Mouse (Mus musculus) T-helper 2 cell (primary cell): ENCODE results near the gene Dock7.

Experiments used
- in situ Hi-C: fragments of 300-600 bp; cut with MboI, MseI; formaldehyde crosslinking; loops from one replicate; pipeline ENCODE4 v1.15.1; 2025; ENCODE audit warnings: high pct_unique_total_duplicates

Dock7 gene

DNA sequence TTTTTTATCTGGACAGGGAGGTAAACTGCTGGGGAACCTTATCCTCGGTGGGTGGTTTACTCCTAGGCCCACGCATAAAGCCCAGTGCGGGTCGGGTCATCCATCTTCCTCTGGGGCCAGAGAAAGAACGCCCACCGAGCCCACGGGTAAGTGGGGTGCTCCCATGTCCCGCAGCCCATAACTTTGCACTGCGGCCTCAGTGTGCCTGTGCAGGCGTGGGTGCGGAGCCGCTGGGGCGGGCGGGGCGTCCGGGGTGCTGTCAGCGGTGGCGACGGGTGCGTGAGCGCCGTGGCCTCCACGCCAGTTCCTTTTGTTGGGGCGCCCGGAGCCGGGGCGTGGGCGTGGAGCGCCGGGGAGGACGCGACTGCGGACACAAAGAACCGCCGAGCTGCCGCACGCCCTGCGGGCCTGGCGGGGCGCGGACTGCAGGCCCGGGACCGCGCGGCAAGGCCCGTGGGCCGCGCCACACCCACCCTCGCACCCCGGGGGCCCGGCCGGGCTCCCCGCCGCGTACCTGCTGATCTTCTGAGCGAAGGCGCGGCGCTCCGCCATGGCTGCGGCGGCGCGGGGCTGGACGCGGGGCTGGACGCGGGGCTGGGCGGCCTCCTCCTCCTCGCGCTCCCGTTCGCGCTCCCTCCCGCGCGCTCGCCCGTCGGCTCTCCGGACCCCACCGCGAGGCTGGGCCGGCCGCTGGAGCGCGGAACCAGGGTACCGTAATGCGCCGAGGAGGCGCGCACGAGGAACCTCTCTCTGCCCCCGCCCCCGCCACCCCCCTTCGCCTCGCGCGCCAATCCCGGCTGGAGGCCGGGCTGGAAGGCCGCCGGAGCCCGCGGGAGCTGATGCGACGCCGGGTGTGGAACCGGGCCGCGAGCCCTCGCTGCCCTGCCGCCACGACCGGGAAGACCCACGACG is at the start of gene Dock7:
TSS of gene Dock7 (minus strand) at position 705 of the 912 bp plus-strand sequence.
- in situ Hi-C loops: no loop called here

DNA sequence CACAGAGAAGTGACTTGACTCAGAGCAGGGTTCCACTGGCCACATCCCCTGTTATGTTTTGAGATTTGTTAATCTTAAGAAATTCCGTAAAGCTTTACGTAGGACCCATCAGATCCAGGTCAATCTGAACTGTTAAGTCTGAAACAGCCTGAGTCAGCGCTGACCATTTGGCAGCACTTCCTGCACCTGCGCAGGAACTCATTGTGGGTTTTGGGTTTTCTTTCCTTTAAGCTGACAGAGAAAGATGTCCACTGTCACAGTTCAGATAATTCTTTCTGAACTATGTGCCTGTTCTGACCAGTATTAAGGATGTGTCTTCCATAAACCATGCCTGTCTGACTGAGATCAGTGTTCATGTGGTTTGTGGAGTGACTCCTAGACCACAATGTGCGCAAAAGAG is 48.2 kb upstream of the Dock7 start:
- in situ Hi-C loops: no loop called here

DNA sequence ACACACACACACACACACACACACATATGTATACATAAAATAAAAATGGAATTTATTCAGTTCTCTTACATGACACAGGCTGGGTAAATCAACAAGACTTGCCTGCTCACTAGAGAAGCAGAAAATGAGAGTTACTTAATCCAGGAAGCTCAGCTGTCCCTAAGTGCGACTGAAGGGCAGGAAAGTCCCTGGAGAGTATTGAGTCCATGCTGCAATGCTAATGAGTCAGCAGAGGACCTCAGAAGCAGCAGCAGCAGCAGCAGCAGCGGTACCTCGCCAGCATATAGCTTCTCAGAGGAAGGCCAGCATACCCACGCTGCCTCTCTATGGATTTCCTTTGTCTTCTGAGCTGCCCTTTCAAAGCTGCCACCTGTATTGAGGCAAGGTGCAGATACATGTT is 42.8 kb upstream of the Dock7 start:
- in situ Hi-C loops: no loop called here

DNA sequence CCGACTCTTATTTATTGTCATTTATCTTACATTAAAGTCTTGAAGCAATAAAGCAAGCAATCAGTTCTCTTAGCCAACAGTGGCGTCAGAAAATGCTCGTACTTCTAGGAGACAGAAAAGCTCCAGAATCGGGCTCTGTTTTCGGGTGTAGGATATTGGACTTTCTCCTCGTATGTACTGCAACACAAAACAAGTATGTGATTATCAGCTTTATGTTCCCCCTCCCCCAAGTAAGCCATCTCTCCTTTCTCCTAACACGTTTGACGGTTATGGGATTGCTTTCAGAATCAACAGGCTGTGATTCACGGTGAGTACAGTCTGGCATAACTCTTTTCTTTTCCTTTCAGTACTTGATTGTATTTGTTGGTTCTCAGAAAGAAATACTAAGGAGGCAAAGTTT is 42.3 kb upstream of the Dock7 start:
- in situ Hi-C loops: no loop called here

DNA sequence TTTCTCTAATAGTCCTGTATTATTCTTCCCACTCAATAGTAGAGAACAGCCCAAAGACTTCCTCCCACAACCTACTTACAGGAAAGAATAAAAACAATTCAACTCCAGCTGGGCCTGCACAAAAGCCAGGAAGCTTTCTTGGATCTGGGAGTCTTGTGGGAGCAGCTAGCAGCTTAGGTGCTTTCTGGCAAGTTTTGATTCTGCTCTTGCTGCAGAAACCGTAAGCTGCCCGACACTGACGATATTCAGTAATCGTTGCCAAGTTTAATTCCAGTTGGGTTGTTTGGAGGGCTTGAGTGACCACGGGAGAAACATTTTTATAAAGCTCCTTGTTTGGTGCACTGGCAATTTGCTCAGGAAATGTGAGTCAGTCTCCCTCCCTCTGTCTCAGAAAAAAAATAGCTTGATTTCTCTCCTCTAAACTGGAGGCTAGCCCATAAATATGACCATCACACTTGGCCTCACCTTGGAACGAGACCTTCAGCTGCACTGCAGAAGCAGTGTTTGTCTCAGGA is 40.8 kb upstream of the Dock7 start:
- in situ Hi-C loops: no loop called here

DNA sequence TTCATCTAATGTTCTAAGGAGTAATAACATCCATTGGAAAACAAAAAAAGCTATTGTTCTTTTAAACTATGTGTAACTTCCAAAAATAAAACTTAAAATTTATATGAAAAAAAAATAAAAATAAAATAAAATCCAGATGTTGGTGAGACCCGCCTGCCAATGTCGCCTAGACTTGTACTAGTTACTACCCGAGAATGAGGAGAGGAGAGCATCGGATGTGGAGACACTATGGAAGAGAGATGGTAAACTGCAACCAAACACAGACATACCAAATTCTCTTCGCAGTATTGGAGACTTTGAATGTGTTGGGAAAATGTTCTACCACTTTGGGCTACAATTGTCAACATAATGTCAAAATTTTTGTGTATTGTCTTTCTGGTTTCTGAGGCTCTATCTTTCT is 40.2 kb upstream of the Dock7 start:
- in situ Hi-C loops: no loop called here

DNA sequence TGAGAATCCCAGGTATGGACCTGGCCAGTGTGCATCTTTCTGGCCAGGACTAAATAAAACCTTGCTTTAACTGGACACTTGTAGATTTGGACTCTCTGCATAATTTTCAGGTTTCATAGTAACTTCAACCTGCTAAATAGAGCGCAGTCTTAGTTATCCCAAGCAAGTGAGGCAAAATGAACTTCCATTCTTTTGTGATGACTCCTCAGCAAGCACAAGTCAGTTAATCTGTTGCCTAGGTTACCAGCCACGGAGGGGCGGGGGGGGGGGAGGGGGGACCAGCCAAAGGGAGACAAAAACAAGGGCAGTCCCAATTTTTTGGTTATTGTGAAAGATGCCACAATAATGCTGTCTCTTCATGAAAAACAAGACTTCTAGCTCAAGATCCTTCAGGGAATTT is 39.7 kb upstream of the Dock7 start:
- in situ Hi-C loops: no loop called here

DNA sequence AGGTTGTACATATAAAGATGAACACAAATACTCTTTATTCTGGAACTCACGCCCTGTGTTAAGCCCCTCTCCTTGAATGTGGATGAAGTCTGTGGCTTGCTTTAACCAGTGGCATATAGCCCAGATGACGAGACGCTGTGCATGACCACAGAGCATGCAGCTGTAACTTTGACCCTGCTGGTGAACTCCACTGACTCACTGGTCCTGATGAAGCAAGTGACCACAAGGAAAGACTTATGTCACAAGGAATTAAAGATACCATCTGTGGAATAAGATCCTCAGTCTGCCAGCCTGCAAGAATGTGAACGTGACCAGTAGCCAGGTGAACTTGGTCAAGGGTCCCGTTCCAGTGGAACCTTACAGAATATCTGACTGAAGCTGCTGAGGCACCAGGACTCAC is 37.8 kb upstream of the Dock7 start:
- in situ Hi-C loops: no loop called here

DNA sequence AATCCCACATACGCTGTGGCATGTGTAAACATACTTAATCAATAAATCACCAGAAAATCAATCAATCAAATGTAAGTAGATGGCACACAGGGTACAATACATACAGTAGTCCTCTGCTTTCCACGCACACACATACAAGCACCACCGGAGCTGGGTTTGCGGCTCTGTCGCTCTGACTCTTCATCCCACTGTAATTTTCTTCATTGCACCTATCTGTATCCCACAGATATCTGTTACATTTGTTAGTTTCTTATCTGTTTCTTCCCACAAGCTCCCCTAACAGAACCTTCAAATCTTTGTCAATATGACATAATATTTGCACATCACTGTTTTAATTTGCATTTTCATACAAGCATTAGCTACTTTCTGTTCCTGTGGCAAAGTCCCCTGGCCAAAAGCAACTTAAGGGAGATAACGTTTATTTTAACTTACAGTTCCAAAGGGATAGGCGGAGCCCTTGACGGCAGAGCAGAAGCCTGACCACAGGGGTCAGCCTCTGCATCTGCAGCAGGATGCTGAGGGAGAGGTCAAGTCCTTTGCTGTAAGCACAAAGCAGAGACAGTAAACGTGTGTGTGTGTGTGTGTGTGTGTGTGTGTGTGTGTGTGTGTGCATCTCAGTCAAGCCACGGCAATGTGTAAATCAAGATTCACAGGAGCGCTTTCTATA is 36.1 kb upstream of the Dock7 start:
- in situ Hi-C loops: no loop called here

DNA sequence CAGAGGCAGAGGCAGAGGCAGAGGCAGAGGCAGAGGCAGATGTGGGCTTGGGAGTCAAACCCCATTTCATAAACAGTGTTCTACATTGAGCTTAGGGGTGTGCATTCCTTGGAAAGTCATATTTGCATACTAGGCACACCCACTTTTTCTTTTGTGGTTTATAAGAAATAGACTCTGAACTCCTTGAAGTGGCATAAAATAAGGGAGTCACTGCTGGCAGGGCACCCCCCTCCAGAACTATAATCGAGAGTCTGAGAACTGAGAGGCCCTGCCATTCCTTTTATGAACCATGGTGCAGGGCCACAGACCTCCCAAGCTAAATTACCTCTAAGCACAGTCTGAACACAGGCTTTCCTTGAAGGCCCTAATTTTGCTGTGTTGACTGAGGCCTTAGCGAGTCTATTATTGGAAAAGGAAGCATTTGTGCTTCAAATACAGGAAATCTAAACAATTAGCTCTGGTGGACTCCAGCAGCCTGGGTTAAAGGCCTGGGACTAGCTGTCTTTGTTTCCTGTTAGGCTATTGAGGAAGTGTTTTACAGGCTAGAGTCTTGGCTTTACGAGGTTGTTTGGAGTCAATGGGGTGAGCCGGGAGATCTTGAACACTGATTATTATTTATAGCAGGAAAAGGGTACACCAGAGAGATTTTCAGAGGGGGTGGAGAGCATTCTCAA is 31.3 kb upstream of the Dock7 start:
- in situ Hi-C loops: no loop called here

DNA sequence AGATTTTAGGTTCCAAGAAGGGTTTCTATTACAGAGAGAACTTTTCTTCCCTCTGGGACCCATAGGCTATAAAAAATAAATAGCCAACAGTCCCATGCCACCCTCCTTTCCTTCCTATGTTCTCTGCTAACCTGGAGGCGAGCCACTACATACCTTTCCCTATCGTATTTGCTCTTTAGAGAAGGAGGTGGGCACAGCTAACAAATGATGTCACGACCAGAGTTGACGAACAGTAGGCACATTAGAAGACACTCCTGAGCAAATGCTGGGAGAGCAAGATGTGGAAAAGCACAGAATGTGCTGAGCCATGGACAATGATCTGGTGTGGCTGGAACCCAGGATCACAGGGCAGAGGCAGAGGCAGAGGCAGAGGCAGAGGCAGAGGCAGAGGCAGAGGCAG is 30.7 kb upstream of the Dock7 start:
- in situ Hi-C loops: no loop called here

DNA sequence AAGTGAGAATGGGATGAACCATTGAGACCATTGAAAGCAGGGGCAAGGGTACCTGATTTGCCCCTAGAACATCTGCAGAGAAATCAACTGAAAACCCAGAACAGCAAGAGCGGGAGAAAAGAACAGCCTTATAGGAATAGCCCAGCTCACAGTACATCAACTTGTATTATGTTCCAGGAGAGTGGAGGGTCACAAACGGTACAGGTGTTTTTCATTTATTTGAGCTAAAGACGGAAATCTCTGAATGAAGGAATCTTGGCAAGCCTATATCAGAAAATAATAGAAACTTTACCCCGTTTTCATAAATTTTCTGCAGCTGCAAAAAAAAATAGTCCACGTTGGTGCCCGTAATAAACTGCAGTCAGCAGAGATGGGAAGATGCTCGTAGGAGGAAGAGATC is 22.6 kb upstream of the Dock7 start:
- in situ Hi-C loops: no loop called here

DNA sequence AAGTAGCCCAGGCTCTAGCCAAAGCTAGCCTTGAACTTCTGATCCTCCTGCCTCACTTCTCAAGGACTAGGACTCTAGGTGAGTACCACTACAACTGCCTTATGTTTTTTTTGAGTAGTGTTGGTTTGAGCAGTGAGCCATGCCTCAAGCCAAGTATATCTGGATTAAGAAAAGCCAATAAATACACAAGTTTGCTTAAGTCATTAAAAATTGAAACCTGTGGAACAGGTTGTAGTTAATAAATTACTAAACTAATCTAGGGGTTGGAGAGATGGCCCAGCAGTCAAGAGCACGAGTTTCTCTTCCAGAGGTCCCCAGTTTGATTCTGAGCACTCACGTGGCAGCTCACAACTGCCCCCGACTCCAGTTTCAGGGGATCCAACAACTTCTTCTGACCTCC is 20.9 kb upstream of the Dock7 start:
- in situ Hi-C loops: no loop called here

DNA sequence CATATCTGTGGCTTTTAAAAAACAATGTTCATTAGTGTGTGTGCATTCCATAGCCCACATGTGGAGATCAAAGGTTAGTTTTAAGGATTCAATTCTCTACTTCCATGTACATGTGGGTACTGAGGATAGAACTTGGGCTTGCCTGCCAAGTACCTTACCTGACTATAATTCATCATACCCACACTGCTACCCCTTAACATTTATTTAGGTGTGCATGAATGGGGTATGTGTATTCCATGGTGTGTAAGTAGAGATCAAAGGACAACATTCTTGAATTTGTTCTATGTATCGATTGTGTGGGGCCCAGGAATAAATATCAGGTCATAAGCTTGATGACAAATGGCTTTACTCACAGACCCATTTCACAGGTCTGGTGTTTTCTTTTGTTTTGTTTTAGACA is 20.5 kb upstream of the Dock7 start:
- in situ Hi-C loops: no loop called here

DNA sequence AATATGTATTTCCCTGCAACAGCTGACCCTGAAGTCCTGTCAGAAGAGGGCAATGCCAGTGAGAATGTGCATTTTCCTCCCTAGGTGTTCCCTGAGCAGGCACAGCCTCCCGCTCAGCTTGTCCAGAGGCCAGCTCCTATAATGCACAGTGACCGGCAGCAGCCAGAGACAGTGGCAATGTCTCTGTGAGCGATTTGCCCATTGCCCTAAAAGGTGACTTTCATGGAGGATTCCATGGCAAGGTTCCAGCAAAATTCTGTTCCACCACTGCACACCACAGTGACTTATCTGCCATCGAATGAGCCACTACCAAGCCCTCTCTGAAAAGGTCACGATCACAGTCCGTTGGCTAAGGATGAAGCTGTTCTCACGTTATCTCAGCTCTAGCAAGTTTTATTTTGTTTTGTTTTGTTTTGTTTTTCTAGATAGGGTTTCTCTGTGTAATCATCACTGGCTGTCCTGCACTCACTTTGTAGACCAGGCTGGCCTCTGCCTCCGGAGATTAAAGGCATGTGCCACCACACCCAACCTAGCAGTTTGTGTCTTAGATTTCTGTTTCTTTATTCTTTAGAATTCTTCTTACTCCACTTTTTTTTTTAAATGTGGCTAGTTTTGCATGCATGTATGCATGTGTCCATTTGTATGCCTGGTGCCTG is 17.4 kb upstream of the Dock7 start:
- in situ Hi-C loops: no loop called here

DNA sequence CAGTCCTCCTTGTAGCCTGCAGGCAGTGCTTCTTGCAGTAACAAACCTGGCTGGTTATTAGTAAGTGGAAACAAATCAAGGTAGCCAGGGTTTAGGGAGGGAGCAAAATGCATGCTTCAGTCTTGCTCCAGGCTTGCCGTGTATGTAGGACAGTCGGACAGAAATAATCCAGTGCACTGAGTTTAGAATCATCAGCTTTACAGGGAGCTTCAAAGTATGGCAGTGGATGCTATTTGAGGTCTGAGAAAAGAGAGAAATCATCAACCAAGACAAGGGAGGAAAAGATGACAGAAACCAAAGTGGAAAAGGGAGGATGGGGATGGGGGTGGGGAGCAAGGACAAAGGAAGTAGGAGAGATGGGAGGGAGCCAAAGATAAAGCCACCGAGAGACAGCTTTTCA is 13.8 kb upstream of the Dock7 start:
- in situ Hi-C loops: no loop called here

DNA sequence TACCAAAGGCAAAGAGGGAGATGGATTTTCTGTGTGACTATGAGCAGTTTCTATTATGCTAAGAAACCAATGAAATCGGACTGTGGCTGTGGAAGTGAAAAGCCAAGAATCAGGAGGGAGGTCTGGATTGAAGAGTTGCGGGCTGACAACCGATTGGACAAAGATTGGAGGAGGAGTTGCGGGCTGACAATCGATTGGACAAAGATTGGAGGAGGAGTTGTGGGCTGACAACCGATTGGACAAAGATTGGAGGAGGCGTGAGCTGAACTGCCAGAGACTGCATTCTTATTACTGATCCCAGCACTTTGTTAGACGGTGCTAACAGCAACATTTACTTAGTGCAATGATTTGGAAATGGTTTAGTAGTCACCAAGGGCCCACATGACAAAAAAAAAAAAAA is 12.6 kb upstream of the Dock7 start:
- in situ Hi-C loops: no loop called here

DNA sequence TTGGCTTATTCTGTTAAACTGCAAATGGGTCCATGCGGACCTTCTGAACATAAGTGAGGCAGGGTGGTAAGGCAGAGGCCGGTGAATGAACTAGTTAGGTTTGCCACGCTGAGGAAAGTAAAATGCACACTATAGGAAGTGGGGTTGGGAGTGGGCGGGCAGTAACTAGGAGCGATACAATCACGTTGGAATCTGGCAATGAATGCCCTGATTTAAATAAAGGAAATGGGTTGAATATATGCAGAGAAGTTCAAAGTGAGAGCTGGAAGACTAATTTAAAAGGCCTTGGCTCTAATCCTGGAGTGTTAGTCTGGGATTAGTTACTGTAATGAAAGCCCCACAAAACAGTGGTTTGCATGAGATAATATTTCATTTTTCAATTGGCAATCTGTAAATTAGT is 12.0 kb upstream of the Dock7 start:
- in situ Hi-C loops: no loop called here

DNA sequence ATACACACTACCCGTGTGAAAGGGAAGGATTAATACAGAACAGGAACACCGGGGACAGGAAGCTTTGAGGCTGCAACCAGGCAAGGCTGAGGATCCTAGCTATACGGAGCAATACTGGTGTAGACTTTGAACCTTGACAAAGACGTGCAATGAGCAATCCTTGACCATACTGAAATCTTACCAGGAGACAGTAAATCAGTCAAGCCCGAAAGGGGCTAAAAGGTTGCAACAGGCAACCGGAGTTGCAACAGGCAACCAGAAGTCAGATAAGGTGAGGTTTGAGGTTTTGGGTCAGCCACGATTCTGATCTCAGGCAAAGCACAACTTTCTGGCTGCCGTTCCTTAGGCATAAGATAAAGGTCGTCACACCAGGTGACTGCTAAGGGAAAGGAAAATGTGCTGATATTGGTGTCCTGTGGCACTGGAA is 10.5 kb upstream of the Dock7 start:
- in situ Hi-C loops: no loop called here

DNA sequence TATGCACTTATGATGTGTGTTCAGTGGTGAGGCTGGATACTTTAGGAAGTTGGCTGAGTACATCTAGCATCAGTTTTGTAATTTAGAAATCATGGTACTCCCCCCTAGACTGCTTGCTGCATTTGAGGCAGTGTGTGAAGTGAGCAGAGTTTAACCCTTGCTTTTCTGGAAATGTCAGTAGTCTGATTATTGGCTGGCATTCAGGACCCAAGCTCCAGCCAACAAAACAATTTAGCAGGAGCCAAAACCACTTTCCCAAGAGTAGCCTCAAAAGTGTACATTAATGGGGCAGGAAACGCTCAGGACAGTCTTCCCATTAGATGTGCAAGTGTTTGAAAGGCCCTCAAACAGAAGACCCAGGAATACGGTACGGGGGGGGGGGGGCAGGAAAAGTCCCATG is 2.8 kb upstream of the Dock7 start:
- in situ Hi-C loops: no loop called here

DNA sequence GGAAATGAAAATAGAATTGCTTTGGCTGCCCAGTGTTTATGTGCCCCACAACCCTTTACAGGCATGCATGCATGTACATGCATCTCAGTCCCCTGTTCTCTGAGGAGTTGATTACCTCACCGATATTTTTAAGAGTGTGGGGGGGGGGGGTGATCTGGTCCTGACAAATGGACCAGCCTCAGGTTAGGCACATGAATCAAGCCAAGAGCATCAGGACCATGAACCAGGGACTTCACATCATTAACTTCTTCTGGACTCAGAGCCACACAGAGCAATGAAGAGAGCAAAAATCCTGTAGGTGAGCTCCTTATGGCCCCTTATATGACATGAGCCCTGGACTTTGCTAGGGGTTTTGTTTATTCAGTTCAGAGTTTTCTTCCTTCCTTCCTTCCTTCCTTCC is 2.1 kb upstream of the Dock7 start:
- in situ Hi-C loops: no loop called here

DNA sequence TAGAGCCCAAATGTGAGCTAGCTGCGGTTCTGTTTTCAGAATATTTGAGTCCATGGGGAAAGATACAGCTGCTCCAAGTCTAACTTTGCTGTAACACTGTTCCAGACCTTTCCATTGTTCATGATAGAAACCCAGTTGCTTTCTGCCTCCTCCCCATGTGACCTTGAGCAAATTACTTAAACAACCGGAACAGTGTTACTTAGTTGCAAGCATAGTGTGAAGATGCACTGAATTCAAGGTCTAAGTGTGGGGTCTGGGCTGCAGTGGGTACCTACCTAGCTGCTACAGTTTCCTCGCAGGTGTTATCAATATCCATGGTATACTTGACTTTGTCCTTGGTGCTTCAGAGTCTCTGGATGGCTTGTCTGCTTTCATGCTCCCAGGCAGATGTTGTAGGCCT is 1.3 kb upstream of the Dock7 start:
- in situ Hi-C loops: no loop called here
